Mouse (Mus musculus): ENCODE results near the gene Lmna.

The Lmna gene
- long read RNA-seq, experiment 1, transcript Lmna-203 (10 exons, 2,021 nt), result major isoform, 35 of 55 reads
- long read RNA-seq, experiment 1, transcript Lmna-201 (12 exons, 3,156 nt), result minor isoform, 13 of 55 reads
- long read RNA-seq, experiment 1, partial matches to known transcripts, result 3 of 55 reads
- long read RNA-seq, experiment 1, other reads (novel, unspliced or antisense), result 3 of 55 reads
- long read RNA-seq, experiment 2, transcript Lmna-203 (10 exons, 2,021 nt), result major isoform, 57 of 85 reads
- long read RNA-seq, experiment 2, transcript Lmna-201 (12 exons, 3,156 nt), result minor isoform, 11 of 85 reads
- long read RNA-seq, experiment 2, partial matches to known transcripts, result 11 of 85 reads
- long read RNA-seq, experiment 2, other reads (novel, unspliced or antisense), result 3 of 85 reads

DNA sequence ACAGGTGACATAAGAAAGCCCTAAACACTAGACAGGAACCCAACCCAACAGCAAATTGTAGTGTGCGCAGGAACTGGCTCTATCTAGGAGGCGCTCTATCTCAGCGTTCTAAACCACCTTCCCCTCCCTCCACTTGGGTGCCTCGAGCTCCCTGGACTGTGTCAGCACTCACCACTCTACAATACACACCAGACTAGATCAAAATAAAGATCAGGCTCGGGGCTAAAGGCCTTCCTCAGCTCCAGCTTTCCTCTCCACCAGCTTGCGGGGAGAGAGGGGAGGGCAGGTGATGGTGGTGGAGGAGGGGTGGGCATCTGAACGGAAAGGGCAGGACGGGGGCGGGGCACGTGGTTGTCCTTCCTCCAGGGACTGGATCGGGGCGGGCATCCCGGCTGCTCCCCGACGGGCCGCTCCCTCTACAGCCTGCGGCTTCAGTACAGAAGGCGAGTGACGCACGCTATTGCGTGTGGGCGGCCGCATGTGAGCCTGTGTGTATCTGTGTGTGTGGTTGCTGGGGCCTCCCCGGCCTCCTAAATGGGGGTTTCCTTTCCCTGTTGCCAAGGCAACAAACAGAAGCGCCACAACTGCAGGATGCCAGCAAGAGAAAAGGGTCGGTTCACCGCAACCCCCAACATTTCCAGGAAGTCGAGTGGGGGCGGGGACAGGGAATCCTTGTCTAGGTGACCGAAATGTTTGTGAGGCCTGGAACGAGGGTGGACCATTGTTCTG, at the start of gene Lmna:
TSS of gene Lmna (minus strand) at position 265 of the 729 bp plus-strand sequence.
- intact Hi-C loops (cut with DNase I), result no loop called here

DNA sequence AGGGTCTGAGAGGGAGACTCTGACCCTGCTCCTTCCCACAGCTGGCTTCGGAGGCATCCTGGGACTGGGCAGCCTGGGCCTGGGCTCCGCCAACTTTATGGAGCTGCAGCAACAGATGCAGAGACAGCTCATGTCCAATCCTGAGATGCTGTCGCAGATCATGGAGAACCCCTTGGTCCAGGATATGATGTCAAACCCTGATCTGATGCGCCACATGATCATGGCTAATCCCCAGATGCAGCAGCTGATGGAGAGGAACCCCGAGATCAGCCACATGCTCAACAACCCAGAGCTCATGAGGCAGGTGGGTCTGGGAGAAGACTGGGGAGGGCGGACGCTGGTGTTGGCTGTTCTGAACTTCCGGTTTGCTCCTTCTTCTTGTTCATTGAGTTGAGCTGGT, 46.9 kb upstream of the Lmna start:
- intact Hi-C loops (cut with DNase I), result no loop called here

GRCm38 (mm10) chr3:88555731-88556130, 46.0 kb upstream of the Lmna start:
- intact Hi-C loops (cut with DNase I), result no loop called here

DNA sequence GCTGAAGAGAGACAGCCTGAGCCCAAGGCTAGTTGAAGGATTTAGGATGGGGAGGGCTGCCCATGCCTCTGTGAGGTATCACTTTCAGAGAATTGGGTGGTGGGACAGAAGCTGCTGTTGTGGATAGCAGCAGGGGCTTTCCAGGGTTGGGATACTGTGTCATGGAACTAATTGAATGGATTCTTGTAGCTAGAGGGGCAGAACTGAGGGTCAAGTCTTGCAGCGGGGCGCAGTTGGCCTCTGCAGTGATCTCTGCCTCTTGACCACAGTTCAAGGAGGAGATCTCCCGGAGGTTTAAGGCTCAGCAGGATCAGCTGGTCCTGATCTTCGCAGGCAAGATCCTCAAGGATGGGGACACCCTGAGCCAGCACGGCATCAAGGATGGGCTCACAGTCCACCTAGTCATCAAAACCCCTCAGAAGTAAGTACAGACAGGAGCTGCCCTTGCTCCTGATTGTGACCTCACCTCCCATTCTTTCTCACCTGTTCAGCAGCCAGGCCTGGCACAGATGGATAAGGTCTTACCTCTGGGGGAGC, 45.4 kb upstream of the Lmna start:
- intact Hi-C loops (cut with DNase I), result no loop called here

DNA sequence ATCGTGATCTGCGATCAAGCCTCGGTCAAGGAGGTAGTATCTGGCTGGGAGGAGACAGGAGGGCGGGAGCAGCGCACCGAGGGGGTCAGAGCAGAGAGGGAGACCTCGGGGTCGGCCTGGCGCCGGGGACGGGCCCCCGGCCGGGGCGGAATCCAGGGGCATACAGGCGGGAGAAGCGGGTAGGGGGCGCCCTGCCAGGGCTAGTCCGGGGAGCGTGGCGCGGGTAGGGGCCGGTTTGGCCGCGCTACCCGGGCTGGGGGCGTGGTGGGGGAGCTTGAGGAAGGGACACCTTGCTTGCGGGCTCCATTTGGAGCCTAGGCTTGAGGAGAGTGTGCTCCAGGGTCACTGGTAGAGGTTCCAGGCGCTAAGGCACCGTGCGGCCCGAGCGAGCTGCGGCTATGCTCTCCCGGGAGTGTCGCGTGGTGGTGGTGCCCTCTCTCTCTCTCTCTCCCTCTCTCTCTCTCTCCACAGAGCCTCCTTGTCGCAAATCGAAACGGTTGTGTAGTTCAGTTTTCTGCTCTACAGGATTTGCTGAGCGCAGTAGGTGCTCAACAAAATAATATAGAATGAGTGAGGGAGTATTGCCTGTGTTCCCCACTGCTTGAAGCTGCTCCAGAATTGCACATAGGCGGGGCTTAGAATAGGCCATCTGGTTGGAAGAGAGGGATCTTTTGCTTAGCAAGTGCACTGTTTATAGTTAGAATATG, 44.3 kb upstream of the Lmna start:
- intact Hi-C loops (cut with DNase I), result no loop called here

DNA sequence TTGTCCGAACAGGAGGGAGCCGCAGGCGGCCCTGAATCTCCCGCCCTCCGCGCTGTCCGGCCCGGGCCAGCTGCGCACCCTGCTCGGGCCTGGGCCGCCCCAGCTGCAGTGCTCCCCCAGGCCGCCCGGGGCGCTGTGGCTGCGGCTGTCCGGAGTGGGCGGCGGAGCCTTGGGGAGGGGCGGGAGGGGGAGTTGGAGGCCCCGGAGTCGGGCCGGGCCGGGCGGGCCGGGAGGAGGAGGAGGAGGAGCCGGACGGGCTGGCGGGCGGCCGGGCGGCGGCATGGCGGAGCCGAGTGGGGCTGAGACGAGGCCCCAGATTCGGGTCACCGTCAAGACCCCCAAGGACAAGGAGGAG, 43.7 kb upstream of the Lmna start, which contains the start of gene Ubqln4:
TSS of gene Ubqln4 (plus strand) at position 234 of the 355 bp plus-strand sequence.
- intact Hi-C loops (cut with DNase I), result no loop called here

DNA sequence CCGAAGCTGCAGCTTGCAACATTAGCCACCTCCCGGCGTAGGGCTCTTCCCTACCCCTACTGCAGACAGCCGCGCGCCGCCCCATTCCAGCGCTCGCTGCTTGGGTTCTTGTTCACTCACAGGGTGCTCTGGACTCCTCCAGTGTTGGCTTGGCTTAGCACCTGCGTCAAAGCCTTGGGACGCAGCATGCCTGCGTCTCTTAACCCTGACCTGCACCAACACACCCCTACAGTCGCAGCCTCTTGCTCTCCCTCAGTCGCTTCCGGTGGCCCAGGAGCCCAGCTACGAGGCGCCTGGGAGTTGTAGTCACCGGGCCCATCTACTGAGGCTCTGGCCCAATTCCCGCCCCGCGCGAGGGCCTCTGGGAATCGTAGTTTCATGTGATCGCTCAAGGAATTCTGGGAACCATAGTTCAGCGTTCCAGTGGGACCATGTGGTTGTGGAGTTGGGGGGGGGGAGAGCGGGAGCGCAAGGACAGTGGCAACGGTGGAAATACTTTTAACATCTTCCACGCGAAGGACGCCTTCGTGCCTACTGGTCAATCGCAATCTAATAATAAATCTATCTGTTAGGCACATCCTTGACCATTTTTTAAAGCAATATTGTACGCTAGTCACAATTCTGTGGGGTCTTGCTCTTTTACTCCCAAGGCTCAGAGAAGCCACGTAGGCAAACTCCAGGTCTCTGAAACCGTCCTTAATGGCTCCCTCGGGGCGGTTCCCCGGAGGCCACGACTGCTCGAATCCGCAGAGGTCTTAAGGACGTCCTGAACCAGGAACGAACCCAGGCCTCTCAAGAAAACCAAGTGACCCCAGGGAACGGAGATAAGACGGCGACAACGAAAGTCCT, 43.1 kb upstream of the Lmna start, which contains the start of gene Lamtor2:
TSS of gene Lamtor2 (minus strand) at position 399 of the 849 bp plus-strand sequence.
- intact Hi-C loops (cut with DNase I), result no loop called here

- intact Hi-C loops (cut with DNase I), result no loop called here
Measured at GRCm38 (mm10) chr3:88552082-88552645, 42.4 kb upstream of the Lmna start.

- intact Hi-C loops (cut with DNase I), result no loop called here
Measured at GRCm38 (mm10) chr3:88551586-88551985, 41.8 kb upstream of the Lmna start.

DNA sequence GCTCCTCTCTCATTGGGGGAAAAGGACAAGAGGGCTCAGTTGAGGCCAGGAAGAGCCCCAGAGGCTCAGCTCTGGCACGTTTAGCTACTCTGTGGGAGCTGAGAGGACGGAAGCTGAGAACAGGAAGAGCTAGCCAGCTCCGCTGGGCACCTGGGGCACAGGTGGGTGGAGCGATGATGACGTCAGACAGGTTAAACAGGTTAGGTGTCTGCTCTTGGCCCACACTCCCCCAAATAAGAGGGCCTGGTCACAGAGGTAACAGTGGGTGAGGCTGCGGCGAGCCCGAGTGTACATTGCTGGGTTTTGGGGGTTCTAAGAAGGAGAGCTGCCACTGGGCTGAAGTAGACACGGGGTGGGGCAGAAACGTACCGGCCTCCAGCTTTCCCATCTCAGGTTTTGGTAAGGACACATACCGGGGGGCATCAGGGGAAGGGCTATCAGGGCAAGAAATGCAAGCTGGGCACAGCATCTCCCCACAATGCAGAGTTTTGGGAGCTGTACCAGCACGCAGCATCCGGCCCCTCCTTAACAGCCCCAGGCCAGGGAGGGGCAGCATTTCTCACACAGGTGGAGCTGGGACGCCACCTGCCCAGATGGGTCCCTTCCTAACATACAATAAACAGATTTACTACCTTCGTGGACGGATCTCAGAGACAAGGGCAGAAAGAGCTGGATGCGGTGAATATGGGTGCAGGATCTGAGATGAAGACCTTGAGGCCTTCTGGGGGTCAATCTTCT, 38.6 kb upstream of the Lmna start, which contains the start of gene Rab25:
TSS of gene Rab25 (minus strand) at position 121 of the 738 bp plus-strand sequence.
- intact Hi-C loops (cut with DNase I), result no loop called here

GRCm38 (mm10) chr3:88546674-88547418, 37.1 kb upstream of the Lmna start:
- intact Hi-C loops (cut with DNase I), result no loop called here

GRCm38 (mm10) chr3:88544955-88545591, 35.3 kb upstream of the Lmna start:
- intact Hi-C loops (cut with DNase I), result loop anchor here (5.0 kb wide), 1 partner anchor 57 kb away; no protein-coding TSS in a partner anchor

- intact Hi-C loops (cut with DNase I), result loop anchor here (5.0 kb wide), 1 partner anchor 58 kb away; no protein-coding TSS in a partner anchor
Measured at GRCm38 (mm10) chr3:88544514-88544913, 34.8 kb upstream of the Lmna start.

GRCm38 (mm10) chr3:88543651-88544410, 34.1 kb upstream of the Lmna start:
- intact Hi-C loops (cut with DNase I), result loop anchor here (5.0 kb wide), 1 partner anchor 58 kb away; no protein-coding TSS in a partner anchor

GRCm38 (mm10) chr3:88543174-88543573, 33.4 kb upstream of the Lmna start:
- intact Hi-C loops (cut with DNase I), result loop anchor here (5.0 kb wide), 1 partner anchor 59 kb away; no protein-coding TSS in a partner anchor

- intact Hi-C loops (cut with DNase I), result loop anchor here (5.0 kb wide), 1 partner anchor 60 kb away; no protein-coding TSS in a partner anchor
Measured at GRCm38 (mm10) chr3:88542486-88542885, 32.7 kb upstream of the Lmna start.
